Mouse (Mus musculus): Measurements from ENCODE around the gene Traf3ip2.

Gene Traf3ip2

GRCm38 (mm10) chr10:39612633-39612988 is at the start of gene Traf3ip2:
Gene Traf3ip2 (plus strand): TSS chr10:39612934.
- in situ Hi-C loops (cut with MboI, MseI): no loop called here

DNA sequence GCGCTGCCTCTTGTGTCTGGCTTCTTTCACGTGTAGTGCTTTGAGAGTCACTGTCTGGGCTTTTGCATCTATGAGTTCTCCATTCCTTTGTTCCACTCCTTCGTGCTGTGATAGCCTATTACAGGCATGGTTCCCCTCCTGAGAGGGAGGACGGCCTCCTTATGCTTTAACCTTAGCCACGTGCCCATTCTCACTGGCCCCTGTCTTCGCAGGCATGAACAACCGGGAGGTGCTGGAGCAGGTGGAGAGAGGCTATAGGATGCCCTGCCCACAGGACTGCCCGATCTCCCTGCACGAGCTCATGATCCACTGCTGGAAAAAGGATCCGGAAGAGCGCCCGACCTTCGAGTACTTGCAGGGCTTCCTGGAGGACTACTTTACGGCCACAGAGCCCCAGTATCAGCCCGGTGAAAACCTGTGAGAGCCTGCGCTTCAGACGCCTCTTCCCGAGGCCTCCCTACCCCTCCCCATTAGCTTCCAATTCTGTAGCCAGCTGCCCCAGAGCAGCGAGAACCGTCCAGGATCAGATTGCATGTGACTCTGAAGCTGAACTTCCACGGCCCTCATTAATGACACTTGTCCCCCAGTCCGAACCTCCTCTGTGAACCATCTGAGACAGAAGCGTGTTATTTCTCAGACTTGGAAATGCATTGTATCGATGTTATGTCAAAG is 49.0 kb upstream of the Traf3ip2 start:
- in situ Hi-C loops (cut with MboI, MseI): no loop called here

GRCm38 (mm10) chr10:39566901-39567300 is 45.8 kb upstream of the Traf3ip2 start:
- in situ Hi-C loops (cut with MboI, MseI): no loop called here

DNA sequence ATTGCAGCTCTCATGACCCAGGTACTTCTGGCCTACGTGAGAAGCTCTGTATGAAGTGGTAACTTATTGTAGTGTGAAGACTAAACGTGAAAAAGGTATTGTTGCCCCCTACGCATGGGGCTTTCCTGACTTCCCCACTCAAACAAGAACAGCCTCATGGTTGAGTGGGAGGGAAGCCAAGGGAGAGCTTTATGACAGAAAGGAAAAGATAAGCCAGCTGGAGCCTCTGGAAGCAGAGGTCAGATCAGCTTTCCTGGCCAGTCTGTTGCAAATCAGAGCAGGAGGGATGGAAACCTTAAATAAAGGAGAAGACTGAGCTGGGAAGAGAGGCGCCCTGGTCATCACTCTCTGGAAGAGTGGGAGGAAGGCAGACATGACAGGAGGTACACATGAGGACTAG is 43.7 kb upstream of the Traf3ip2 start:
- in situ Hi-C loops (cut with MboI, MseI): no loop called here

DNA sequence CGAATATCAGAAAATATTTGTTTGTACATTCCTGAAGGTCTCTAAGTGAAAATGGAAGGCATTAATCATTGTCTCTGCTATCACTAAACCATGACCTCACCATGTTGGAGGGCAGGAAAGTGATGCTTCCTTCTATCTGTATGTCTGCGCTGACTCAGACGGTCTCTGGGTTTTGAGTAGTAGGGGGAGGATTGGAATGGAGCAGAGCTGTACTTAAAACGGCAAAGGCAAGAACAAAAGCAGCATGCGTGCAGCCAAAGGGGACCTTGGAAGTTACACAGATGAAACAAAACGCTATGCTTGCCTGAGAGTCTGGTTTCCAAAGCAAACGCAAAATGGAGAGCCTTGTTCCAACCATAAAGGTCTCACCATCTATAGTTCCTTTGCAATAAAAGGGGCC is 41.7 kb upstream of the Traf3ip2 start:
- in situ Hi-C loops (cut with MboI, MseI): no loop called here

GRCm38 (mm10) chr10:39572050-39572671 is 40.6 kb upstream of the Traf3ip2 start:
- in situ Hi-C loops (cut with MboI, MseI): no loop called here

- in situ Hi-C loops (cut with MboI, MseI): no loop called here
Measured at GRCm38 (mm10) chr10:39572672-39573051, 40.1 kb upstream of the Traf3ip2 start.

DNA sequence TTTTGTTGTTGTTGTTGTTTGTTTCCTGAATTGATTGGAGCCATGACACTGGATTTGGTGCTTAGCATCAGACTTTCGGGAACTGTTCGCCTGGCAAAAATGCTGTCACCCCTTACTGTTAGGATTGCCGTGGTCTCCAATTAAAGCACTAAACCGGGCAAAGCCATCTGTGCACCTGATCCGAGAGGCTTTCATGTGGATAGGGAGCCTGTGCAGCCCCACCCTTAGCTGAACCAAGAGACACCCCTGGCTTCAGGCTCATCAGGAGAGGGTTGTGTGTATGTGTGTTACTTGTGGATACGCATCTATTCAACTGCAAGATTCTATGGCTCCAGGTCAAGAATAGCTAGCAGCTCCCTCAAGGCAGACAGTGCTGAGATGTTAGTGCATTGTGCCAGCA is 36.3 kb upstream of the Traf3ip2 start:
- in situ Hi-C loops (cut with MboI, MseI): no loop called here

DNA sequence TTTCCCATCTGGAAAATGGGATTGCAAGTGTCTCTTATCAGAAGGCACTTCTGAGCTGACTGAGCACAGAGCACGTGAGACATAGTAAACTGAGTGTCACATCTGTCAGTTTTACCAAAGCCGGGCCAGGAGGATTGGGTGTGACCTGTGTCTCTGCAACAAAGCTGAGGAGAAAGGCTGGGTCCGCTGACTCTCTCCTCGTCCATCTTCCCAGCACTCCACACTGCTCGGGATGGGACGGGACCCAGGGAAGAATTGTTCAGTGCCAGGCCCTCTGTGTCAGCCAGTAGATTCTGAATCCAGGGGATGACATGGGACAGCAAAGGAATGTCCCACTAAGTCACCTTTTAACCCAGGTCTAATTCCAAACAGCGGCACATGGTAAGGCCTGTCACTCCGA is 32.3 kb upstream of the Traf3ip2 start:
- in situ Hi-C loops (cut with MboI, MseI): no loop called here

DNA sequence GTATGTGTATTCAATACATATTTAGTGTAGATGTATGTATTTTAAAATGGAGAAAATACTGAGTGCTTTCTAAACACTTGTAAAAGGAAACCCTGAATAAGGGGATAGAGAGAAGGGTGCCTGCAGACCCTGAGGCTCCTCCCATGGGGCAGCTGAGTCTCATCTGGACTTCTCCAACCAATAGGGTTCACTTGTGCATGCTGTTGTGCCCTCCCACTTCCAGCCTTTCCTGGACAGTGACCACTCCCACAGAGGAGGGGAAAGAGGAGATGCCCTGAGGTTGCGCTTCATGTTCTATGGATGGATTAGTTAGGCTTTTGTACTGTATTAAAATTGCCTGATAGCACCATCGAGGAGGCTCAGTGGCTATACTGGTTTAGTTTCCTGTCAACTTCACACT is 30.3 kb upstream of the Traf3ip2 start:
- in situ Hi-C loops (cut with MboI, MseI): no loop called here

GRCm38 (mm10) chr10:39583718-39584117 is 29.0 kb upstream of the Traf3ip2 start:
- in situ Hi-C loops (cut with MboI, MseI): no loop called here

DNA sequence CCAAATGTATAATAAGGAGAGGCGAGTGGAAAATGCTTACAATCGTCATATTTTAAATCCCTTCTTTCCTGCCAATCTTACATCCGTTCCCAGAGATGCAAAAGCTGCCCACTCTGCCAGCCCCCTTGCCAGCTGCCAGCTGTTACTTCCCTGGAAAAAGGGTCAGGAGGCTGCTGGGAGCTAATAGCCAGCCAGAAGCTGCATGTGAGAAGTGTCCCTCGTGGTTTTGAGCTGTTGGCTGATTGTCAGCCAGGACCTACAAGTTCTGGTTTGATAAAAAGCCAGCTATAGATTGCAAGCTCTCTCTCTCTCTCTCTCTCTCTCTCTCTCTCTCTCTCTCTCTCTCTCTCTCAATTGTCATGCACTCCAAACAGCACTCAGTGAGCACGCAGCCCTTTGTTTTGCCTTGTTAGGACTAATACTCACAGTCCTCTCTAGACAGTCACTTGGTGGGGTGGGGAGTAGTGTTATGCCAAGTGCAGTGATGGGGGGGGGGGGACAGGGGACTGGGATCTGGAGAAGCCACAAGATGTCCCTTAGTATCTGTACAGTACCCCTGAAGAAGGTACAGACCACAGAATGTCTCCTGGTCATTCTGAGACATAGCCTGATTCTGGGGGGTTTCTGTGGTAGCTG is 25.3 kb upstream of the Traf3ip2 start:
- in situ Hi-C loops (cut with MboI, MseI): no loop called here

GRCm38 (mm10) chr10:39587973-39588746 is 24.6 kb upstream of the Traf3ip2 start:
- in situ Hi-C loops (cut with MboI, MseI): no loop called here

- in situ Hi-C loops (cut with MboI, MseI): no loop called here
Measured at GRCm38 (mm10) chr10:39589765-39590546, 22.8 kb upstream of the Traf3ip2 start.

DNA sequence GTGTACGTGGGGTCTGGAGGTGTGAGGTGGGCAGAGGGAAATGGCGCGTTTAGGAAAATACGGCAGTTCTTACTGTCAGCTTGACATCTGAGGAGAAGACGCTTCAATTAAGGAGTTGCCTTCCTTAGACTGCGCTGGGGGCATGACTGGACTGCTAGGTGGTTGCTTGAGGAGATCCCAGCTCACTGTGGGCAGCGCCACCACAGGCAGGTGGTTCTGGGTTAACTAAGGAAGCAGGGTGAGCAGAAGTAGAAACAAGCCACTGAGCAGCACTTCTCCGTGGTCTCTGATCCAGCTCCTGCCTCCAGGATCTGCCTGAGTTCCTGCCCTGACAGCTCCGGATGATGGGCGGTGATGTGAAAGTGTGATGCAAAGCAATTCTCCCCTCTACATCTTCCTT is 22.1 kb upstream of the Traf3ip2 start:
- in situ Hi-C loops (cut with MboI, MseI): no loop called here

- in situ Hi-C loops (cut with MboI, MseI): no loop called here
Measured at GRCm38 (mm10) chr10:39592501-39592900, 20.2 kb upstream of the Traf3ip2 start.

DNA sequence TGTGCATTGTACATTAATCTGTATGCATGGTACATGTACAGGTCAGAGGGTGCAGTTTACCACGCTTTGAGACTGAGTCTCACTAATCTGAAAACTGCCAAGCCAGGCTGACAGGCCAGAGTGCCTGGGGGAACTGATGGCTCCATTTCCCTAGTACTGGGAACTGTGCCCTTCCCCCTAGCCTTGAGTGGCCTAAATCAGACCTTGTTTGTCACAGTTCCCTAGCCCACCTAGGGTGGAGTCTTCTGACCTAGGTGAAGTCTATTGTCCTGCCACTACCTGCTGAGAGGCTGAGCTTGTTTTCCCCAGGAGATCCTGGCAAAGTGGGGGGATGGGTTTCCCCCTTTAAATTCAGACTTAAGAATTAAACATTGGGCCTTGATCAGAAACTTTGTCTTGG is 18.0 kb upstream of the Traf3ip2 start:
- in situ Hi-C loops (cut with MboI, MseI): no loop called here

- in situ Hi-C loops (cut with MboI, MseI): no loop called here
Measured at GRCm38 (mm10) chr10:39595862-39596261, 16.9 kb upstream of the Traf3ip2 start.

DNA sequence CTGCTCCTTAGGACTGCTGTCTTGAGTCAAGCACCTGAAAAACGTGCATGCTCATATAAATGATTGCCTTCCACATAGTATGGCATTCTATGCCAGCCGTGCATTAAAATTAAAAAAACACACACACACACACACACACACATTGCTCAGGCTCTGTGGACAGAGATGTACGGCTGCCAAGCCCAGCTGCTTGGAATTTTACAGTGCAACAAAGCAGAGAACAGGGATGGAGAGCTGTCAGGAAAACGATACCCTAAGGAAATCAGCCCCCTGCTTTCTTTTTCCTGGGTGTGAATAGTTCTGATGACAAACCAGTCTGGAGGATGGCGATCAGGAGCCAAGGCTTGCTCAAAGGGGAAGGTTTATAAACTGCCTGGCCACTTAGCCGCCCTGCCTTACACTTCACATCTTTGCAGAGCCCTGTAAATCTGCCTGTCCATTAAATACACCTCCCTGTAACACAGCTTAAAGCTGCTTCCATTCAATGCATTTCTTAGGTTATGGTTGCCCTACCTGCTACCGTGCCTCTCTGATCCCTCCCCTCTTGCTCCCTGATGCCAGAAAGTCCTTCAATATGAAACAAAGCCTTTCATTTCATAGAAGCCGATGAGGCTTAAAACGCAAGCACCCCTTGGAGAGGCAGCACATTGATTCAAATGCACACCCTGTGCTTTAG is 15.5 kb upstream of the Traf3ip2 start:
- in situ Hi-C loops (cut with MboI, MseI): no loop called here

GRCm38 (mm10) chr10:39597792-39598183 is 14.9 kb upstream of the Traf3ip2 start:
- in situ Hi-C loops (cut with MboI, MseI): no loop called here

GRCm38 (mm10) chr10:39599601-39600000 is 13.1 kb upstream of the Traf3ip2 start:
- in situ Hi-C loops (cut with MboI, MseI): no loop called here

Measured in regulatory T cell (primary cell).